Mouse (Mus musculus) thymus, adult 18-20 months (tissue): ENCODE data around the gene A430033K04Rik.

ENCODE experiments used
- DNase-seq, 2 experiments: peaks; one replicate each; pipeline ENCODE4 v3.0.0; 2022; ENCODE audit warnings: mixed read lengths in 2 of 2

The A430033K04Rik gene

GRCm38 (mm10) chr5:138697466-138697865 lies 74.8 kb downstream of the A430033K04Rik start:
- DNase-seq = no peak
